Mouse (Mus musculus) CH12.LX (cell line): ENCODE data around the gene Atp1b3. TPM values are rescaled to one million over a fixed set of nuclear protein-coding genes. Genes with fewer than 3 reads are reported as not detected.

Source experiments
- DNase-seq: peaks from one replicate; pipeline ENCODE4 v3.0.0-alpha.2; 2013; ENCODE audit errors: extremely low read depth
- H3K27ac ChIP-seq: 2 replicates; pipeline ENCODE4 v1.5.1; 2012; ENCODE audit warnings: low read depth, mild to moderate bottlenecking, control low read depth, moderate library complexity; ENCODE audit not compliant: insufficient read depth
- H3K27me3 ChIP-seq: replicated peaks from 2 replicates; pipeline ENCODE3; 2012; ENCODE audit warnings: inconsistent platforms
- H3K36me3 ChIP-seq, 2 experiments: replicated peaks in 1 of 2; 2 replicates each; pipeline versions ENCODE3 to v1.6.1; 2012; ENCODE audit warnings: inconsistent platforms in 1 of 2, low read length in 1 of 2, mild to moderate bottlenecking in 1 of 2, mixed read lengths in 1 of 2, moderate library complexity in 1 of 2; ENCODE audit not compliant: control insufficient read depth in 1 of 2, insufficient read depth in 1 of 2
- H3K4me1 ChIP-seq, 2 experiments: 2 replicates each; pipeline ENCODE4 v1.6.1; 2012; ENCODE audit warnings: inconsistent platforms in 1 of 2, moderate library complexity in 1 of 2; ENCODE audit not compliant: insufficient read depth in 2 of 2, control insufficient read depth in 1 of 2
- H3K4me2 ChIP-seq: 2 replicates; pipeline ENCODE4 v1.6.1; 2012; ENCODE audit warnings: low read depth, mild to moderate bottlenecking, control low read depth; ENCODE audit not compliant: poor library complexity, insufficient read depth, severe bottlenecking
- H3K4me3 ChIP-seq, 3 experiments: fragments of 150-350 bp in 1 of 3; sonication (generic) in 1 of 3; replicated peaks in 1 of 3; 2 replicates each; pipeline versions ENCODE3 to v1.5.1; 2011 to 2012; ENCODE audit warnings: low read depth in 2 of 3, low read length in 2 of 3, mild to moderate bottlenecking in 2 of 3, moderate library complexity in 2 of 3, control low read depth in 1 of 3, improper control_type of control experiment in 1 of 3, inconsistent platforms in 1 of 3, mixed read lengths in 1 of 3; ENCODE audit not compliant: poor library complexity in 1 of 3
- H3K79me2 ChIP-seq: replicated peaks from 2 replicates; pipeline ENCODE4 v1.6.1; 2012; ENCODE audit warnings: mild to moderate bottlenecking, moderate library complexity; ENCODE audit not compliant: control insufficient read depth, poor library complexity, insufficient read depth, severe bottlenecking; ENCODE audit errors: extremely low read depth
- H3K9ac ChIP-seq: 2 replicates; pipeline ENCODE4 v1.6.1; 2012; ENCODE audit warnings: low read depth, mild to moderate bottlenecking, control low read depth, moderate library complexity; ENCODE audit not compliant: insufficient read depth
- H3K9me3 ChIP-seq: replicated peaks from 2 replicates; pipeline ENCODE3; 2012; ENCODE audit warnings: low read length, inconsistent platforms, mixed read lengths
- CHD1 ChIP-seq: IDR thresholded peaks from 2 replicates; pipeline ENCODE4 v1.6.1; 2012; ENCODE audit warnings: low read depth, low read length, improper control_type of control experiment, inconsistent platforms
- E2F4 ChIP-seq: IDR thresholded peaks from 2 replicates; pipeline ENCODE4 v1.6.1; 2011; ENCODE audit warnings: low read depth, low read length, improper control_type of control experiment; ENCODE audit not compliant: insufficient replicate concordance
- ELF1 ChIP-seq: IDR thresholded peaks from 2 replicates; pipeline ENCODE4 v1.6.1; 2014; ENCODE audit warnings: low read depth, mild to moderate bottlenecking, inconsistent platforms, low read length, improper control_type of control experiment
- EP300 ChIP-seq: IDR thresholded peaks from 2 replicates; pipeline ENCODE4 v1.6.1; 2011; ENCODE audit warnings: low read length, improper control_type of control experiment
- HCFC1 ChIP-seq: IDR thresholded peaks from 2 replicates; pipeline ENCODE4 v1.6.1; 2012; ENCODE audit warnings: low read depth, mild to moderate bottlenecking, inconsistent platforms, low read length, improper control_type of control experiment
- JUND ChIP-seq: conservative IDR thresholded peaks from 2 replicates; pipeline ENCODE4 v1.6.1; 2011; ENCODE audit warnings: low read depth, low read length, improper control_type of control experiment
- MAFK ChIP-seq: IDR thresholded peaks from 2 replicates; pipeline ENCODE4 v1.6.1; 2011; ENCODE audit warnings: low read length, improper control_type of control experiment; ENCODE audit not compliant: insufficient replicate concordance
- MAX ChIP-seq: IDR thresholded peaks from 2 replicates; pipeline ENCODE4 v1.6.1; 2011; ENCODE audit warnings: low read length, improper control_type of control experiment
- MEF2A ChIP-seq: IDR thresholded peaks from 2 replicates; pipeline ENCODE4 v1.6.1; 2014; ENCODE audit warnings: low read depth, mild to moderate bottlenecking, inconsistent platforms, low read length, improper control_type of control experiment, borderline replicate concordance
- MXI1 ChIP-seq: IDR thresholded peaks from 2 replicates; pipeline ENCODE4 v1.6.1; 2011; ENCODE audit warnings: mild to moderate bottlenecking, low read depth, low read length, improper control_type of control experiment
- MYC ChIP-seq: IDR thresholded peaks from 2 replicates; pipeline ENCODE4 v1.6.1; 2011; ENCODE audit warnings: low read depth, mild to moderate bottlenecking, improper control_type of control experiment, low read length
- NRF1 ChIP-seq: IDR thresholded peaks from 2 replicates; pipeline ENCODE4 v1.6.1; 2014; ENCODE audit warnings: low read depth, mild to moderate bottlenecking, inconsistent platforms, low read length, improper control_type of control experiment, moderate library complexity
- TBP ChIP-seq: conservative IDR thresholded peaks from 2 replicates; pipeline ENCODE4 v1.6.1; 2011; ENCODE audit warnings: low read depth, low read length, improper control_type of control experiment
- TCF12 ChIP-seq: IDR thresholded peaks from 2 replicates; pipeline ENCODE4 v1.6.1; 2014; ENCODE audit warnings: low read depth, mild to moderate bottlenecking, inconsistent platforms, low read length, improper control_type of control experiment
- UBTF ChIP-seq: IDR thresholded peaks from 2 replicates; pipeline ENCODE4 v1.6.1; 2012; ENCODE audit warnings: low read depth, mild to moderate bottlenecking, inconsistent platforms, low read length, improper control_type of control experiment, moderate library complexity
- ZC3H11A ChIP-seq: IDR thresholded peaks from 2 replicates; pipeline ENCODE4 v1.6.1; 2012; ENCODE audit warnings: low read depth, mild to moderate bottlenecking, inconsistent platforms, low read length, improper control_type of control experiment
- ZKSCAN1 ChIP-seq: IDR thresholded peaks from 2 replicates; pipeline ENCODE4 v1.6.1; 2012; ENCODE audit warnings: low read depth, inconsistent platforms, low read length, improper control_type of control experiment, borderline replicate concordance
- ZMIZ1 ChIP-seq: IDR thresholded peaks from 2 replicates; pipeline ENCODE4 v1.6.1; 2012; ENCODE audit warnings: low read depth, mild to moderate bottlenecking, inconsistent platforms, low read length, improper control_type of control experiment
- ZNF384 ChIP-seq: IDR thresholded peaks from 2 replicates; pipeline ENCODE4 v1.6.1; 2012; ENCODE audit warnings: low read depth, low read length, improper control_type of control experiment, inconsistent platforms
- dilution Hi-C: fragments of 300-500 bp; cut with MboI; formaldehyde crosslinking; loops from 2 replicates; pipeline ENCODE4 v1.14.3; 2020; ENCODE audit warnings: low sequenced_read_pairs; ENCODE audit not compliant: extremely low pct_unique_long_range_greater_than_20kb, extremely low pct_ligation_motif_present
- in situ Hi-C: fragments of 300-500 bp; cut with MboI; formaldehyde crosslinking; loops from 3 replicates; pipeline ENCODE4 v1.14.3; 2019; ENCODE audit warnings: low sequenced_read_pairs, low pct_ligation_motif_present, low pct_unique_long_range_greater_than_20kb, mixed read lengths
- polyA plus RNA-seq: library from polyadenylated mRNA; unstranded; fragments of >175 nt; gene quantifications from 2 replicates; pipeline ENCODE4 v1.2.1, GENCODE M21; 2012; ENCODE audit warnings: low read depth; ENCODE audit not compliant: insufficient read length
- total RNA-seq, 2 experiments: library from RNA; depleted of rRNA; stranded (reverse); fragments of 300-350 nt in 1 of 2; fragments of >200 nt in 1 of 2; gene quantifications; 2 replicates each; pipeline ENCODE4 v1.2.3; 2012 to 2014

Atp1b3 gene
- total and polyA plus RNA-seq, 3 experiments = 66.4 to 129 (median 89.8) TPM

DNA sequence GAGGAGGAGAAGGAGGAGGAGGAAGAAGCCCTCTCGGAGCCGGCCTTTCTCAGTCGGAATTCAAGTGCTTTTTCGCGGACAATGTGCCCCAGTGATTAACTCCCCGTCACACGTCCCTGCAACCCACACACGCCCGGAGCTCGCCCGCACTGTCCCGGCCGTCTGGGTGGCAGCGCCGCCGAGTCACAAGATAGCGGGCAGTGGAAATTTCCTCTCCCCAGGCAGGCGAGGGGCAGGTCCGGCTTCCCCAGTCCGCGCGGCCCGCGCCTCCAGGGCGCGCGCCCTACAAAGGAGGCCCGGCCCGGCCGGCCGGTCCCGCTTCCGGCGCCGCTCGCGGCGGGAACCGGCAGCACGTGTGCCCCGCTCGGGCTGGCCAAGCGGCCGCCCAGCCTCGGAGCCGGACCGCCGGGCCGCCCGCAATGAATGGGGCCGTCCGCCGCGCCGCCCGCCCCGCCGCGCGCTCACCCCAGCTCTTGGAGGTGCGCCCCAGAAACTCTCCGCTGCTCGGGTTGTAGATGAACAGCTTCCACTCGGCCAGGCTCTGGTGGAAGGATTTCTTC is 581 bp downstream of the Atp1b3 start (continued):
- TF ChIP-seq MAX (no peak), HCFC1 (no peak; the same call in 1 of the 2 replicates), ZNF384 (no peak), ZC3H11A (no peak), JUND (no peak)

- H3K27ac ChIP-seq = no peak overlapping the region
- H3K9ac ChIP-seq = no peak overlapping the region
- in situ Hi-C loops = no loop called here
- no peak overlapping the region for H3K4me2 ChIP-seq
- no peaks in the 10 kb centered on the region for H3K27me3 ChIP-seq
- H3K9me3 ChIP-seq = no peaks in the 10 kb centered on the region
- no peak overlapping the region for H3K4me3 ChIP-seq
- peaks cover 48% of the 10 kb centered on the region for H3K79me2 ChIP-seq
- no peak for TF ChIP-seq TCF12
- TF ChIP-seq MYC = no peak
- no peak for TF ChIP-seq ZKSCAN1
- no peak for TF ChIP-seq ELF1
- no peak for TF ChIP-seq ZNF384
- no peak for TF ChIP-seq MEF2A
- TF ChIP-seq UBTF = no peak
- TF ChIP-seq ZMIZ1 = no peak
- no peak for TF ChIP-seq CHD1
- TF ChIP-seq MXI1 = no peak
- TF ChIP-seq EP300 = no peak
- TF ChIP-seq NRF1 = no peak
- TF ChIP-seq HCFC1 = no peak
- peaks cover 4 to 35% of the 10 kb centered on the region in 2 experiments for H3K36me3 ChIP-seq
- no peak for DNase-seq
- peaks cover 3 to 36% of the 10 kb centered on the region in 2 experiments; a peak in 3 of 4 replicates for H3K4me1 ChIP-seq
- dilution Hi-C loops = no loop called here
These were observed 4.2 kb downstream of the Atp1b3 start for GRCm38 (mm10) chr9:96360056-96360455.

- Histone ChIP-seq H3K27me3 (no peaks in the 10 kb centered on the region), H3K4me2 (no peak overlapping the region), H3K4me1 (peaks cover 0 to 39% of the 10 kb centered on the region in 2 experiments; a peak in 3 of 4 replicates), H3K79me2 (peaks cover 31% of the 10 kb centered on the region), H3K27ac (no peak overlapping the region), H3K36me3 (peaks cover 4 to 51% of the 10 kb centered on the region in 2 experiments), H3K9me3 (no peaks in the 10 kb centered on the region), H3K4me3 (no peak overlapping the region), H3K9ac (no peak overlapping the region)
- dilution Hi-C loops (no loop called here), in situ Hi-C loops (loop anchor here (10.0 kb wide), 1 partner anchor 131 kb away; no protein-coding TSS in a partner anchor)
- no peak for TF ChIP-seq ZMIZ1
- TF ChIP-seq NRF1 = no peak
- no peak for TF ChIP-seq MAFK
- no peak for TF ChIP-seq ZC3H11A
- TF ChIP-seq E2F4 = no peak
- no peak for TF ChIP-seq TBP
- DNase-seq = no peak
These were observed 10.4 kb downstream of the Atp1b3 start for GRCm38 (mm10) chr9:96353799-96354198.
